Mouse (Mus musculus) urinary bladder, postnatal 4 days (tissue): ENCODE measurements around the gene Efr3b.
"Not testable (repeated sequence)": the region's sequence is repeated elsewhere in the genome, so short reads cannot be mapped to it uniquely, and the experiment has no call there.

Experiments used
- DNase-seq, 2 experiments: peaks; one replicate each; pipeline ENCODE4 v3.0.0; 2021 to 2022; ENCODE audit warnings: low spot score in 2 of 2

Gene Efr3b

DNA sequence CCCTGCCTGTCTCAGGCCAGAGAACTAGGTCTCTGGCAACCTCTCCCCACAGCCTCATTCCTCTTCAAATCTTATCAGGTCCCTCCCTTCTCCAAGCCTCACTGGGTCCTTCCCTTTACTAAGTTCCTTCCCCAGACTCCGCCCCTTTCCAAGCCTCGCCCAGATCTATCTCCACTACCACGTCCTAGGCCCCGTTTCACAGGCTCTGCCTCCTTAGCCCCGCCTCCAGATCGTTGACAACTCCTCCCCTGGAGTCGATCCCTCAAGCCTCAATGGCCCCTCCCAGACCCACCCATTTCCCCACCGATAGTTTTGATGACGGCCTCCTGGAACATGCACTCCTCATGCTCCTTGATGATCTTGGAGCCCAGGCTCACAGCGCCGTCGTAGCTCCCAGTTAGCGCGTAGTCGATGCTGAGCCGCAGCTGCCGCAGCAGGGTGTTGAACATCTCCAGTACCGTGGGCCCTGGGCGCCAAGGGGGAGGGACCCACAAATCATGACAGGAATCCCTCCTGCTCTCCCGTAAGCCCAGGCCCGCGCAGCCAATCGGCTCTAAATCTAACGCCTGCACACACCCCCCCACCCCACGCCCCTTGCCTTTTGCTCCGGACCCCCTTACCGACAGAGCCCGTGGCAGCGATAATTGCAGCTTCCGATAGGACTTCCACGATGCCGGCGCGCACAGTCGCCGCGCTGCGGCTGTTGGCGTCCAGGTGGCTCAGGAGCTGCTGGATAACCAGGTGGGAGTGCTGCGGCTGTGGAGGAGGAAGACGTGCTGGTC is 57.2 kb downstream of the Efr3b start:
- DNase-seq: peak; percentile 78 to 90

DNA sequence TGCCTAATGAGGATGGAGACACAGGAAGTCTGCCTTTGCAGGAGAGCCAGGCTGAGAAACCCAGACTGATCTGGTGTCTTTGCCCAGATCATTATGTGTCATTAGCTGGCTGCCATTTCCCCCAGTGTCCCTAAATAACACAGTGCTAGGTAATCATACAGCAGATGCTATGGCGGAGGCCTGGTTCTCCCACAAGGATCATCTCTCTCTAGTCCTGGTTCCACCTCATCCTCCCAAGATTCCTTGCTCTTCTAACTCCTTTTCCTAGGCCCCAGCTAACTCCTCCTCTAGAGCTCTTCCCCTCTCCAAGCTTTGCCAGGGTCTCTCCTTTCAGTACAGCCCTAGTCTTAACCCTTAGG is 57.7 kb downstream of the Efr3b start:
- no peak for DNase-seq

DNA sequence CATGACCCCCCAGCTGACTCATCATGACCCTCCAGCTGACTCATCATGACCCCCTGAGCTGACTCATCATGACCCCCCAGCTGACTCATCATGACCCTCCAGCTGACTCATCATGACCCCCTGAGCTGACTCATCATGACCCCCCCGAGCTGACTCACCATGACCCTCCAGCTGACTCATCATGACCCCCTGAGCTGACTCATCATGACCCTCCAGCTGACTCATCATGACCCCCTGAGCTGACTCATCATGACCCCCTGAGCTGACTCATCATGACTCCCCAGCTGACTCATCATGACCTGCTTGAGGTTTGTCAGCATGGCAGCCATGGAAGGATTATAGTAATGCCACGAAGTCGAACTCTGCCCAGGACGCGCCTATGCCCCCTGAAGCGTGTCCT is 65.5 kb downstream of the Efr3b start:
- not testable (repeated sequence) for DNase-seq

DNA sequence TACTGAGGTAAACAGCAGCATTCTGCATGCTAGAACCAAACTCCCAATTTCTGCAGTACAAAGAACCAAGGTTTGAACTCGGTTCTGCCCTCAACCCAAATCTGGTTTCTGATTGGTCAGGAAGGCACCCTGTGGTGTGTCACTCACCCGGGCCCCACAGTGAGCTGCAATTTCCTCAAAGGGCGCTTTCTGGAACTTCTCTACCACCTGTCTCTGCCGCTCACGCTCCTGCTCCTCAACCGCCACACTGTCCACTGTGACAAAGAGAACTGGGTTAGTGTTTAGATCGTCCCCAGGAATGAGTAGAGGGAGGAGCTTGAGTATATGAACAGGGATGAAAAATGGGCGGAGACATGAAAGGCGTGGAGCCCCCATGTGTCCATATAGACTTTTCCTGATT is 70.3 kb downstream of the Efr3b start:
- no peak for DNase-seq

GRCm38 (mm10) chr12:3967196-3967595 is 71.5 kb downstream of the Efr3b start:
- DNase-seq: no peak

DNA sequence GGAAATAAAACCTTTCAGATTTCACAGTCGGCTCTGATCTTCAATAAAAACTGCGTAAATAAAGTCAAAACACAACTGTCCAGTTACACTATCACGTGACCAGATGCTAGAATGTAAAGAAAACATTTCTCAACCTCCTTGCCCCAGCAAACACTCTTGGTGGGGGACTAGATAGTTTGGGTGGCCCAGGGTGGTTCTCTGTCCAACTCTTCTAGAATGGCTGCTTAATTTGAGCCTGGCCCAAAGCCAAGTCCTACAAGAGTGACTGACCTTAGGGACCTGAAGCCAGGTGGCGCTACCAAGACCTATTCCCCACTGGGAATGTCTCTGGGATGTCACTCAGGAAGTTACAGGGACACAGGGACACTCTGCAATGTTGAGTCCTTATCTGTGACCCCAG is 78.2 kb downstream of the Efr3b start:
- DNase-seq: no peak

DNA sequence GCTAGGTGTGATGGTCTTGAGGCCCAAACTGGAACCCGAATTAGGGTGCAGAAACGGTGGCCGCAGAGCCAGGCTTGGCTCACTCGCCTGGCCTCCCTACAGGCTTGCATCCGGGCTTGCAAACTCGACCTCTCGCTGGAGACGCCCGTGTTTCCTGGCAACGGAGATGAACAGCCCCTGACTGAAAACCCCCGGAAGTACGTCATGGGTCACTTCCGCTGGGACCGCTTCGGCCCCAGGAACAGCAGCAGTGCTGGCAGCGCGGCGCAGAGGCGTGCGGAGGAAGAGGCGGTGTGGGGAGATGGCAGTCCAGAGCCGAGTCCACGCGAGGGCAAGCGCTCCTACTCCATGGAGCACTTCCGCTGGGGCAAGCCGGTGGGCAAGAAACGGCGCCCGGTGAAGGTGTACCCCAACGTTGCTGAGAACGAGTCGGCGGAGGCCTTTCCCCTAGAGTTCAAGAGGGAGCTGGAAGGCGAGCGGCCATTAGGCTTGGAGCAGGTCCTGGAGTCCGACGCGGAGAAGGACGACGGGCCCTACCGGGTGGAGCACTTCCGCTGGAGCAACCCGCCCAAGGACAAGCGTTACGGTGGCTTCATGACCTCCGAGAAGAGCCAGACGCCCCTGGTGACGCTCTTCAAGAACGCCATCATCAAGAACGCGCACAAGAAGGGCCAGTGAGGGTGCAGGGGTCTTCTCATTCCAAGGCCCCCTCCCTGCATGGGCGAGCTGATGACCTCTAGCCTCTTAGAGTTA is 78.7 kb downstream of the Efr3b start:
- DNase-seq: peak; percentile 73 to 79

- DNase-seq: no peak
These were observed 82.4 kb downstream of the Efr3b start for GRCm38 (mm10) chr12:3956351-3956750.

DNA sequence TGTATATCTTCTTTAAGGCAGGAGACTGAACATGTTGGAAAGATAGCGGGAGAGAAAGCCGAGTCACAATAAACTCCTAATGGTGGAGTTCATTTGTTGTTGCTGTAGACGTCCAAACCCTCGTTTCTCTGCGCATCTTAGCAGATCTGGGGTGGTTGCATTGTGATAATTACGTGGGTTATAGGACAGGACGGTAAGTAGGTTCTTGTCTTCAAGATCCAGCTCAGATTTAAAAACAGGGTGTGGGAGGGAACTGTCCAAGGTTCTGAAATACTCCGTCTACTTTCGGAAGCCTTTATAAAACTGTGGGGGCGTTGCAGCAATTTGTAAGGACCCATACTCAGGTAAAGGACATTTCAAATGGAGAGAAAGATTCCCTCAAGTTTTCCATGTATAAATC is 83.3 kb downstream of the Efr3b start:
- no peak for DNase-seq

DNA sequence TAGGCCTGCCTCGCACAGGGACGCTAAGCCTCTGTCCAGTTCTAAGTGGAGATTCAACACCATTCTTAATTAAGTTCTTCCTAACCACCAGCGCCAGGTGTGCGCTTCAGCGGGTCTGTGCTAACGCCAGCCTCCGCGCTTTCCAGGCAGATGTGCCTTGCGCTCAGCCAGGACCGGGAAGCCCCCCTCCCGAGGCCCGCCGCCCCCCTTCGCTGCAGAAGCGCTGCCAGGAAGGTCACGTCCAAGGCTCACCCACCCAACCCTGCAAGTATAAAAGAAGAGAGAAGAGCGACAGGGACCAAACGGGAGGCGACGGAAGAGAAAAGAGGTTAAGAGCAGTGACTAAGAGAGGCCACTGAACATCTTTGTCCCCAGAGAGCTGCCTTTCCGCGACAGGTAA is 84.1 kb downstream of the Efr3b start, which contains the start of gene Pomc:
Pomc (plus strand) TSS at position 301 of the 400 bp plus-strand sequence.
- no peak for DNase-seq

GRCm38 (mm10) chr12:3947503-3947902 is 91.2 kb downstream of the Efr3b start:
- DNase-seq: no peak

GRCm38 (mm10) chr12:3944454-3945073 is 94.2 kb downstream of the Efr3b start:
- DNase-seq: no peak

DNA sequence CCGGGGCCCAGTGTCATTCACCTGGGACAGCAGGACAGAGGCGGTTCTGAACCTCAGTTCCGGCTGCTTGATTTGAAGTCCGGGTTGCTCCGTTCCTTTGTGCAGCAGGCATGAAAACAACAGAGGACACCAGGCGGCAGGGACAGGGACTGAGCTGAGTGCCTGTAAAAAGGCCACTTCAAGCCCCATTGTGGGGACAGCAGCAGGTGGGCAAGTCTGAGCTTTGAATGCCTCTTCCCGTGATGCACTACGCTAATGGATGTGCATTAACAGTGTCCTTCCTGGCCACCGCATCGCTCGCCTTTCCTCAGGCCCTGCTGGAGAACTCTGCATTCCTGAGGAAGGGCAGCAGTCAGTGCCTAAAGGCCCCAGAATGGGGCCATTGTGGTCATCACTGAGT is 96.7 kb downstream of the Efr3b start:
- no peak for DNase-seq

- DNase-seq: not testable (repeated sequence)
These were observed 108.4 kb downstream of the Efr3b start for GRCm38 (mm10) chr12:3930090-3930865.

- DNase-seq: no peak
These were observed 109.9 kb downstream of the Efr3b start for GRCm38 (mm10) chr12:3928841-3929240.

DNA sequence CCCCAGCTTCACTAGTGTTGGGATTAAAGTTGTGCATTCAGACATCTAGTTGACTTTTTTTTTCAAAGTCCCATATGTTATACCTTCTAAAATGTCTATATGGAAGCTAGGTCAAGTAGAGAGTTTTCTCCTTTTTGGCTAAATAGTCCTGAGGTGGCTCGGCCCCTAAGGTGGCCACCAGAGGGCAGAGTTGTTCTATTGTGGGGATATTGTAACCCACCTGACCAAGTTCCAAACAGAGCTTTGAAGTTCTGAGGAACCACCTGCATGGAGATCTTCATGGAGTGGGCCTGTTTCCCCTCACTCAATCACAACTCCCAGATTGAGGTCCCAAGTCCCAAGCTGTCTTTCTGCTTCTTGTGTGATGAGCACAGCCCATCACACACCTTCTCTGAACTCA is 112.6 kb downstream of the Efr3b start:
- peak in 1 of 2 experiments; percentile 75 for DNase-seq

DNA sequence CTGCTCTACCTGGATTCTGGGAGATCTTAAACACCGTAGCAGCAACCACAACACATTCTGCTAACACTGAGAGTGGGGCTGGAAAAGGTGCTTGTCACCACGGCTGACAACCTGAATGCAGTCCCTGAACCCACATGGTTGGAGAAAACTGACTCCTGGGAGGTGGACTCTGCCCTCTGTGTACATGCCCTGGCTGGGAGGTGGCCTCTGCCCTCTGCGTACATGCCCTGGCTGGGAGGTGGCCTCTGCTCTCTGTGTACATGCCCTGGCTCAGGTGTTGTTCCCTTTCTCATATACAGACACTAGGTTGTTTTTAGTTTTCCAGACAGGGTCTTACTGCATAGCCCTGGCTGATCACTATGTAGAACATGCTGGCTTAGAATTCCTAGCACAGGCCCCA is 119.3 kb downstream of the Efr3b start:
- no peak for DNase-seq

- no peak for DNase-seq
These were observed 120.1 kb downstream of the Efr3b start for GRCm38 (mm10) chr12:3918577-3918976.

DNA sequence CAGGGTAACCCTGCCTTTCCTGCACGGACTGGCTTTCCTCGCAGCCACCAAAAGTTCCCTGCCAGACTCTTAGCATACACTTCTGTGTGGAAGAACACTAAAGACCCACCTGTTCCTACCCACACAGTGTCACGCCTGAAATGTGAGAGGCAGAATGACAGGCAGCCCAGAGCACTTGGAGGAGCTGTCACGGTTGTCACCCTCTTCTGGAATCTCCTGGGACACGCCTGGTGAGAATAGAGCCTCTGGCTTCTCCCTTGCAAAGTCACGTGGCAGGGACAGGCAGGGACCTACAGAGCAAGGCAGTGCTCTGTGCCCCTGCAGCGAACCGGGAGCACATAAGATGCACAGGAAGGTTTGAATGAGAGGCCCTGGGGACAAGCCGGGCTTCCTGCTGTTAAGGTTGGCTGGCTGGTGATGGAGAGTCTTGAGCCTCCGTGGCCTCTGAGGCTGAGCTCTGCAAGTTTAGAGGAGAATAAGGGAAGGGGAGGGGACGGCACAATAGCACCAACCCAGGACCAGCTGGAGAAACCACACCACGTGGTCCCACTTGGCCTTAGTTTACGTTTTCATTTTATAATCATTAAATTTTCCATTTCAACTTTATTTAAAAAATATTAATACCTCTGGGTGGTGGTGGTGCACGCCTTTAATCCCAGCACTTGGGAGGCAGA is 120.9 kb downstream of the Efr3b start:
- DNase-seq: no peak

- DNase-seq: no peak
These were observed 122.9 kb downstream of the Efr3b start for GRCm38 (mm10) chr12:3915852-3916251.
